Comparison of ENCODE assay signal across 13 mouse cellular contexts in genomic region chr10:4775541-4775940, GRCm38 (mm10).
DNase-seq lines count a peak whose midpoint lies in the region; ATAC-seq and TF ChIP-seq lines count a peak whose summit lies in the region.
"Had no signal": no experiment of that assay in that cellular context is flagged by ENCODE, and none has a peak within 500 bp of the region (broad histone marks: within the 10 kb centered on the region; RNA-seq: fewer than 3 reads in every experiment).

No protein-coding gene starts in this region.

- no peak overlapping the region for H3K4me3 ChIP-seq in heart, embryonic 10.5 days
- no peak overlapping the region for H3K4me3 ChIP-seq in midbrain, postnatal 0 days (ENCODE audit: low read depth, low read length)
- H3K4me3 ChIP-seq in midbrain, embryonic 14.5 days (replicated peaks; ENCODE audit: low read depth, low read length): no peak overlapping the region
- no peak overlapping the region for H3K4me3 ChIP-seq in intestine, embryonic 15.5 days (replicated peaks)
- H3K4me3 ChIP-seq: forebrain, embryonic 12.5 days; liver, embryonic 15.5 days; midbrain, embryonic 10.5 days had no signal

- H3K9me3 ChIP-seq in heart, embryonic 10.5 days: no peaks in the 10 kb centered on the region
- no peaks in the 10 kb centered on the region for H3K9me3 ChIP-seq in midbrain, postnatal 0 days (ENCODE audit: low read length)
- no peaks in the 10 kb centered on the region for H3K9me3 ChIP-seq in midbrain, embryonic 14.5 days (ENCODE audit: control insufficient read depth, low read length)
- H3K9me3 ChIP-seq in intestine, embryonic 15.5 days: no peaks in the 10 kb centered on the region
- H3K9me3 ChIP-seq: forebrain, embryonic 12.5 days; liver, embryonic 15.5 days; midbrain, embryonic 10.5 days had no signal

- H3K9ac ChIP-seq in midbrain, postnatal 0 days (replicated peaks; ENCODE audit: low read length, poor library complexity, severe bottlenecking): no peak overlapping the region
- no peak overlapping the region for H3K9ac ChIP-seq in midbrain, embryonic 14.5 days (replicated peaks; ENCODE audit: low read length)
- H3K9ac ChIP-seq in intestine, embryonic 15.5 days: no peak overlapping the region
- H3K9ac ChIP-seq: forebrain, embryonic 12.5 days; liver, embryonic 15.5 days had no signal

- no peak overlapping the region for H3K4me2 ChIP-seq in midbrain, postnatal 0 days (ENCODE audit: low read depth, low read length, poor library complexity, severe bottlenecking)
- H3K4me2 ChIP-seq in midbrain, embryonic 14.5 days (ENCODE audit: low read length): no peak overlapping the region
- no peak overlapping the region for H3K4me2 ChIP-seq in intestine, embryonic 15.5 days (replicated peaks)
- H3K4me2 ChIP-seq: forebrain, embryonic 12.5 days; liver, embryonic 15.5 days had no signal

- H3K27ac ChIP-seq in heart, embryonic 10.5 days: no peak overlapping the region
- H3K27ac ChIP-seq in midbrain, postnatal 0 days (ENCODE audit: low read depth, low read length): no peak overlapping the region
- H3K27ac ChIP-seq in midbrain, embryonic 14.5 days (replicated peaks; ENCODE audit: low read depth, low read length): no peak overlapping the region
- no peak overlapping the region for H3K27ac ChIP-seq in intestine, embryonic 15.5 days
- H3K27ac ChIP-seq: forebrain, embryonic 12.5 days; liver, embryonic 15.5 days; midbrain, embryonic 10.5 days had no signal

- TF ChIP-seq CTCF in midbrain, postnatal 0 days (IDR thresholded peaks at IDR 0.05): no peak

- intact Hi-C loops in gastrocnemius, postnatal 36 days (cut with DNase I): no loop called here

- H3K4me1 ChIP-seq in heart, embryonic 10.5 days: no peaks in the 10 kb centered on the region
- H3K4me1 ChIP-seq in midbrain, postnatal 0 days (ENCODE audit: insufficient read depth, low read length): no peaks in the 10 kb centered on the region
- no peaks in the 10 kb centered on the region for H3K4me1 ChIP-seq in midbrain, embryonic 14.5 days (ENCODE audit: control insufficient read depth, insufficient read depth, low read length)
- H3K4me1 ChIP-seq in intestine, embryonic 15.5 days (replicated peaks): no peaks in the 10 kb centered on the region
- H3K4me1 ChIP-seq: forebrain, embryonic 12.5 days; liver, embryonic 15.5 days; midbrain, embryonic 10.5 days had no signal

- peak; percentile 97 for DNase-seq in heart, adult 11 months
- no peak for DNase-seq in heart, embryonic 10.5 days (ENCODE audit: low spot score)
- DNase-seq in midbrain, postnatal 0 days (ENCODE audit: low spot score): peak; percentile 26
- no peak for DNase-seq in midbrain, embryonic 14.5 days
- DNase-seq in gastrocnemius, postnatal 36 days: peak; percentile 39
- no peak for DNase-seq in T-cell, adult 2 months (ENCODE audit: low spot score)
- DNase-seq in urinary bladder, postnatal 14 days (ENCODE audit: low spot score): no peak
- DNase-seq: embryo, embryonic 11 days had no signal

- WGBS in heart, embryonic 10.5 days: 81% methylated on average over 3 of the region's 3 CpGs
- 79% methylated on average over 3 of the region's 3 CpGs for WGBS in midbrain, postnatal 0 days
- 89% methylated on average over 3 of the region's 3 CpGs for WGBS in midbrain, embryonic 14.5 days
- 81% methylated on average over 3 of the region's 3 CpGs for WGBS in intestine, embryonic 15.5 days

- no peaks in the 10 kb centered on the region for H3K36me3 ChIP-seq in heart, embryonic 10.5 days
- H3K36me3 ChIP-seq in midbrain, postnatal 0 days (ENCODE audit: insufficient read depth, low read length): no peaks in the 10 kb centered on the region
- no peaks in the 10 kb centered on the region for H3K36me3 ChIP-seq in midbrain, embryonic 14.5 days (ENCODE audit: control insufficient read depth, insufficient read depth, low read length)
- H3K36me3 ChIP-seq in intestine, embryonic 15.5 days: no peaks in the 10 kb centered on the region
- H3K36me3 ChIP-seq: forebrain, embryonic 12.5 days; liver, embryonic 15.5 days; midbrain, embryonic 10.5 days had no signal

- ATAC-seq in midbrain, postnatal 0 days (ENCODE audit: low FRiP score): no peak
- ATAC-seq in midbrain, embryonic 14.5 days (ENCODE audit: low FRiP score, low TSS enrichment): no peak
- no peak for ATAC-seq in intestine, embryonic 15.5 days
- ATAC-seq: CD4-positive, CD25-positive, alpha-beta regulatory T cell, adult 4 months had no signal

- no peaks in the 10 kb centered on the region for H3K27me3 ChIP-seq in heart, embryonic 10.5 days (ENCODE audit: insufficient read depth, poor library complexity, severe bottlenecking)
- H3K27me3 ChIP-seq in midbrain, postnatal 0 days (ENCODE audit: insufficient read depth, low read length): no peaks in the 10 kb centered on the region
- no peaks in the 10 kb centered on the region for H3K27me3 ChIP-seq in midbrain, embryonic 14.5 days (ENCODE audit: control insufficient read depth, insufficient read depth, low read length)
- H3K27me3 ChIP-seq in intestine, embryonic 15.5 days (replicated peaks): no peaks in the 10 kb centered on the region
- H3K27me3 ChIP-seq: forebrain, embryonic 12.5 days; liver, embryonic 15.5 days had no signal

Comparison
In these comparisons a context has a peak if more than half of its experiments do, and no peak if none do; other contexts are left out.
1. DNase-seq: peak in heart, adult 11 months (single experiment), midbrain, postnatal 0 days (single experiment) and gastrocnemius, postnatal 36 days (2 of 2); none in heart, embryonic 10.5 days (single experiment), midbrain, embryonic 14.5 days (single experiment), T-cell, adult 2 months (single experiment) and urinary bladder, postnatal 14 days (single experiment).